Mouse (Mus musculus) telencephalon, adult 2 months (tissue): ENCODE data around the gene Slc22a20.

Source experiments
- DNase-seq: peaks from one replicate; pipeline ENCODE4 v3.0.0-alpha.2; 2011; ENCODE audit warnings: low read depth, low spot score

The Slc22a20 gene

GRCm38 (mm10) chr19:5990033-5990432 lies 4.1 kb upstream of the Slc22a20 start:
- DNase-seq, result no peak

DNA sequence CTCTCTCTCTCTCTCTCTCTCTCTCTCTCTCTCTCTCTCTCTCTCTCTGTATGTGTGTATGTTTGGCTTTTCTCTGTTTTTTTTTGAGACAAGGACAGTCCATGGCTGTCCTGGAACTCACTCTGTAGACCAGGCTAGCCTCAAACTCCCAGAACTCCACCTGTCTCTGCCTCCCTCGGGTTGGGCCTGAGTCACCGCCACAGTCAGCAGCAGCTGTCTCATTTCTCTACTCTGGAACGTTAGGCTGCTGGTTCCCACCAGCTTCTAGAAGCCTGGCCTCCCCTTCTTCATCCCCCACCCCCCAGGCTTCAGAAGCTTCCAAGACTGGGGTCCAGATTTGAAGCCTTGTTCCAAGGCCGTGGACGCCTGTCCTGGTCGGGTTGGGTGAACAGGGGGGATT lies 3.6 kb upstream of the Slc22a20 start:
- no peak for DNase-seq

DNA sequence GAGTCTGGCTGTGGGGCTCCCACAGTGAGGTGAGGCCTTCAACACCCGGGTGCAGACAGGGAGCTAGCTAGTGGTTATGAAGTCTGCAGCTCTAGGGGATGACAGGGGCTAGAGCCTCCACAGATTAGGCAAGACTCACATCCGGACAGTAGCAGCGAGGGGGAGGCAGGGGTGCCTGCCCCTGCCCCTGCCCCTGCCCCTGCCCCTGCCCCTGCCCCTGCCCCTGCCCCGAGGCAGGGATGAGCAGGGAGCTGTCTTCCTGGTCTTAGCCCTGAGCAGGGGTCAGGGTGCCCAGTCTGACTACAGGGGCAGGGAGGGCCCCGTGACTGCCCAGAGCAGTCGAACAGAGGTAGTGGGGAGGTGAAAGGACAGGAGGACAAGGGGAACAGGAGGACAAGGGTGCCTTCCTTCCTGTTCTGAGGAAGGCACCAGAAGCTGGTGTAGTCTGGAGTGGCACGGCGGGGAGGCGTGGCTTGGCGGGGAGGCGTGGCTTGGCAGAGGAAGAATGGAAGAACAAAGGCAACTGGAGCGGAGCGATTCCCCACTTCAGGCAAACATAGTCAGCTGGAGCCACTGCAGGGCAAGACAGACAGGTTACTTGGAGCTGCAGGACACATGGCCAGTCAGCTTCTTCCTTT lies 3.0 kb upstream of the Slc22a20 start:
- no peak for DNase-seq

GRCm38 (mm10) chr19:5988027-5988814 lies 2.3 kb upstream of the Slc22a20 start:
- no peak for DNase-seq

GRCm38 (mm10) chr19:5980477-5980876 lies 5.5 kb downstream of the Slc22a20 start:
- no peak for DNase-seq

- no peak for DNase-seq
These were observed 8.2 kb downstream of the Slc22a20 start for GRCm38 (mm10) chr19:5977717-5978116.

- no peak for DNase-seq
These were observed 10.3 kb downstream of the Slc22a20 start for GRCm38 (mm10) chr19:5975676-5976075.

- DNase-seq, result no peak
These were observed 10.8 kb downstream of the Slc22a20 start for GRCm38 (mm10) chr19:5975112-5975511.

GRCm38 (mm10) chr19:5967664-5968063 lies 18.3 kb downstream of the Slc22a20 start:
- DNase-seq, result no peak

GRCm38 (mm10) chr19:5966786-5967185 lies 19.2 kb downstream of the Slc22a20 start:
- no peak for DNase-seq

DNA sequence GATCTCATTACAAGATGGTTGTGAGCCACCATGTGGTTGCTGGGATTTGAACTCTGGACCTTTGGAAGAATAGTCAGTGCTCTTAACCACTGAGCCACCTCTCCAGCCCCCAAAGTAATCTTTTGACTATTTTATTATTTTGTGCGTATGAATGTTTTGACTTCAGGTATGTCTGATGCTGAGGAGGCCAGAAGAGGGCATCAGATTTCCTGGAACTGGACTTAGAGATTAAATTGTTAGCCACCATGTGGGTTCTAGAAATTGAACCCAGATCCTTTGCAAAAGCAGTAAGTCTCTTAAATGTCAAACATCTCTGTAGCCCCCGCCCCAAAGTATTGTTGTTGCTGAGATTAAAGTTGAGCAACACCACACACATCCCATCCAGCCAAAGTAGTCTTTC lies 20.0 kb downstream of the Slc22a20 start:
- no peak for DNase-seq

DNA sequence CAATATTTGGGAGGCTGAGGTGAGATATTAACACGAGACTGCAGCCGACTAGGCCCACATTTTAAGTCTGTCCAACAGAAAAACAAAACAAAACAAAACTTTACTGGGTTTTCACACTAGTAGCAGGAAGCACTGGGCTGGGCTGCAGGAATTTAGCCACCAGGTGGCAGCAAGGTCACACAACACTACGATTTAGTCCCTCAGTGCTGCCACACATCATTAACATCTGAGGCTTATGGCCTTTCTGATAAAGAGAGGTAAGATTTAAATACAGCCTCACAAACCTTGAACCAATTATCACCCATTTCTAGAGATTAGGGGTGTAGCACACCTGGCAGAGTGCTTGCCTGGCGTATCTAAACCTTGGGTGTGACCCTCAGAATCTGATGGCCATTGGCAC lies 20.7 kb downstream of the Slc22a20 start:
- peak; percentile 50 for DNase-seq

DNA sequence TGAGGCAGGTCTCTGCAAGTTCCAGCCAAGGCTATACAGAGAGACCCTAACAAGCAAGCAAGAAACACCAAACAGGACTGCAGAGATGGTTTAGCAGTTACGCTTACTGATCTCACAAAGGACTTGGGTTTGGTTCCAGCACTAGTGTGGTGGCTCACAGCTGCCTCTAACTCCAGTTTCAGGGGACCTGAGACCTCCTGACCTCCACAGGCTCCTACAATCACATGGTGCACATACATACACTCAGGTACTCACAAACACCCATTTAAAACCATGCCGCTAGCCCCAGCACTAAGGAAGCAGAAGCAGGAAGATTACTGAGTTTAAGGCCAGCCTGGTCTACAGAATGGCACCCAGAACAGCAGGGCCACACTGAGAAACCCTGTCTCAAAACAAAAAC lies 21.1 kb downstream of the Slc22a20 start:
- no peak for DNase-seq

- DNase-seq, result peak; percentile 56
These were observed 21.9 kb downstream of the Slc22a20 start, which contains the start of gene Pola2 for GRCm38 (mm10) chr19:5963883-5964562. Gene Pola2, minus strand, starts transcription at chr19:5964202.

GRCm38 (mm10) chr19:5962651-5963050 lies 23.3 kb downstream of the Slc22a20 start:
- no peak for DNase-seq

- no peak for DNase-seq
These were observed 28.6 kb downstream of the Slc22a20 start for GRCm38 (mm10) chr19:5957371-5957770.

- DNase-seq, result peak; percentile 48
These were observed 29.3 kb downstream of the Slc22a20 start for GRCm38 (mm10) chr19:5956685-5957084.

DNA sequence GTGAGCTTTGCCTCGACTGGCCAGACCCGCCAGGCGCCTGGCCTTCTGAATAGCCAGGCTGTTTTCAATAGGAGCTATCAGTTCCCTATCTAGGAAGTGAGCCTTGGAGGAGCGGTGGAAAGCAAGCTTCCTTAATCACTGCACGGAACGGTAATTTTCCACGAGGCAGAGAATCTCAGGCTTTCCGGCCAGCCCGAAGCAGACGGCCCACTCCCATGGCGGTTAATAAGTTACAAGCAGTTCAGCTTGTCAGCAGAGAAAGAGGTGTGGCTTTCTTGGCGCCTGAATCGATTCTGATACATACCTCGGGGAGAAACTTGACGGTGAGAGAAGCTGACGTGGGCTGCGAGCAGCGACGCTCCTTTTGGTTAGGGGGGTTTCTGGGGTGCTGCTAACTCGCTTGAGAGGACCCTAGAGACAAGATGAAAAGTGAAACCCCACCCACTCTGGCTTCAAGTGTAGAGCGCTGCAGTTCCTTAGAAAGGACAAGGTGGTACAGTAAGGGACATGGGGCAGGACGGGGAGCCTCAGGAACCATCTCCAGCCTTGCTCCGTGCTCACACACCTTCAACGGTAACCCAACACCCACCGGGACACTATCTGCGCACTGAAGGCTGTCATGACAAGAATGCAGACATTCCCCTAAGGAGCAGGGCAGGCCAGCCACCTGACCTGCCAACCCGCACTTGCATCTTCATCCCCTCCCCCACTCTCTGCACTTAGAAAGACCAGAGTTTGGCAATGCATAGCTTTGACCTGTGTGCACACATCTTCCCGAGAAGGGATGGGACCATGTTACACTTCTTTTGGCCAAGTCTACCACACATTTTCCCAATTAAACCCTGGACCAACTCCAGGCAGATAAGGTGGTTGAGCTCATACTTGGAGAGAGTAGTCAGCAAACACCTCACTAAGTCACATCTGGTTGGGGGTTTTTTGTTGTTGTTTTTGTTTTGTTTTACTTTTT lies 30.0 kb downstream of the Slc22a20 start:
- no peak for DNase-seq

- DNase-seq, result no peak
These were observed 31.0 kb downstream of the Slc22a20 start for GRCm38 (mm10) chr19:5954936-5955335.

DNA sequence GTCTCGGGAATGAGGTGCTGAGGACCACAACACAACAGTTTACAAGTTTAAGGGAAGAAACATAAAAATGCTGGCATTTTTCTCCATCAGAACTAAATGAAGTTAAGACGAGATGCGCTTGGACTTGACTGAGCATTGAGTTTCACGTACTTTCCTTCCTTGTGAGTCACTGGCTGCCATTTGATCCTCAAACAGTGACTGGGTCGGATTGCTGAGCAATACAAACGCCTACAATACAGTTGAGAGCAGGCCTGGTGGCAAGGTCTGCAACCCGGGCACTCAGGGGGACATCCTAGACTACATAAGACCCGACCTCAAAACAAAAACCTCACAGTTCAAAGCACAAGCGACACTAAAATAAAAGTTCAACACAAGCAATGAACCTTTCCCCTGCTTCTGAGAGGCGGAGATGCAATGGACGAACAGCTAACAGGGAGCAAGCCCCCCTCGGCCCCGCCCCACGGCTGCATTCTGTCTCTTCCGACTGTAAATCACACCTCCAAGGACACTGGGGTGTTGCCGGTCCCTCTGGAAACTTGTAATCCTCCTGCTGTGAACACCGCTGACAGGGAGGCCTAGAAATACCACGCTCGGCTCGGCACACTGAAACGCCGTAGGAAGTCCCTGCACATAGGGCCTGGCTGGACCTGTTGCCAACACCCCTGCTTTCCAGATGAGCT lies 31.8 kb downstream of the Slc22a20 start:
- no peak for DNase-seq
